Mouse (Mus musculus) CH12.LX (cell line): ENCODE measurements at regions not wholly inside any gene's neighbourhood (a gene's known extent, or its start where the extent isn't known, plus 50 kb on each side); places are given as distances from the start of the nearest gene placed in this dataset.

Experiments
- DNase-seq: peaks from one replicate; pipeline ENCODE4 v3.0.0-alpha.2; 2013; ENCODE audit errors: extremely low read depth
- H3K27ac ChIP-seq: 2 replicates; pipeline ENCODE4 v1.5.1; 2012; ENCODE audit warnings: low read depth, mild to moderate bottlenecking, control low read depth, moderate library complexity; ENCODE audit not compliant: insufficient read depth
- H3K27me3 ChIP-seq: replicated peaks from 2 replicates; pipeline ENCODE3; 2012; ENCODE audit warnings: inconsistent platforms
- H3K36me3 ChIP-seq, 2 experiments: replicated peaks in 1 of 2; 2 replicates each; pipeline versions ENCODE3 to v1.6.1; 2012; ENCODE audit warnings: inconsistent platforms in 1 of 2, low read length in 1 of 2, mild to moderate bottlenecking in 1 of 2, mixed read lengths in 1 of 2, moderate library complexity in 1 of 2; ENCODE audit not compliant: control insufficient read depth in 1 of 2, insufficient read depth in 1 of 2
- H3K4me1 ChIP-seq, 2 experiments: 2 replicates each; pipeline ENCODE4 v1.6.1; 2012; ENCODE audit warnings: inconsistent platforms in 1 of 2, moderate library complexity in 1 of 2; ENCODE audit not compliant: insufficient read depth in 2 of 2, control insufficient read depth in 1 of 2
- H3K4me2 ChIP-seq: 2 replicates; pipeline ENCODE4 v1.6.1; 2012; ENCODE audit warnings: low read depth, mild to moderate bottlenecking, control low read depth; ENCODE audit not compliant: poor library complexity, insufficient read depth, severe bottlenecking
- H3K4me3 ChIP-seq, 3 experiments: fragments of 150-350 bp in 1 of 3; sonication (generic) in 1 of 3; replicated peaks in 1 of 3; 2 replicates each; pipeline versions ENCODE3 to v1.5.1; 2011 to 2012; ENCODE audit warnings: low read depth in 2 of 3, low read length in 2 of 3, mild to moderate bottlenecking in 2 of 3, moderate library complexity in 2 of 3, control low read depth in 1 of 3, improper control_type of control experiment in 1 of 3, inconsistent platforms in 1 of 3, mixed read lengths in 1 of 3; ENCODE audit not compliant: poor library complexity in 1 of 3
- H3K79me2 ChIP-seq: replicated peaks from 2 replicates; pipeline ENCODE4 v1.6.1; 2012; ENCODE audit warnings: mild to moderate bottlenecking, moderate library complexity; ENCODE audit not compliant: control insufficient read depth, poor library complexity, insufficient read depth, severe bottlenecking; ENCODE audit errors: extremely low read depth
- H3K9ac ChIP-seq: 2 replicates; pipeline ENCODE4 v1.6.1; 2012; ENCODE audit warnings: low read depth, mild to moderate bottlenecking, control low read depth, moderate library complexity; ENCODE audit not compliant: insufficient read depth
- H3K9me3 ChIP-seq: replicated peaks from 2 replicates; pipeline ENCODE3; 2012; ENCODE audit warnings: low read length, inconsistent platforms, mixed read lengths
- GABPA ChIP-seq: IDR thresholded peaks from 2 replicates; pipeline ENCODE4 v1.6.1; 2012; ENCODE audit warnings: low read depth, low read length, improper control_type of control experiment, inconsistent platforms; ENCODE audit not compliant: insufficient replicate concordance
- IRF4 ChIP-seq: IDR thresholded peaks from 2 replicates; pipeline ENCODE4 v1.6.1; 2014; ENCODE audit warnings: low read depth, mild to moderate bottlenecking, inconsistent platforms, low read length, improper control_type of control experiment
- KAT2A ChIP-seq: IDR thresholded peaks from 2 replicates; pipeline ENCODE4 v1.6.1; 2012; ENCODE audit warnings: low read length, improper control_type of control experiment, inconsistent platforms; ENCODE audit not compliant: insufficient replicate concordance
- MAX ChIP-seq: IDR thresholded peaks from 2 replicates; pipeline ENCODE4 v1.6.1; 2011; ENCODE audit warnings: low read length, improper control_type of control experiment
- MAZ ChIP-seq: IDR thresholded peaks from 2 replicates; pipeline ENCODE4 v1.6.1; 2012; ENCODE audit warnings: low read depth, mild to moderate bottlenecking, inconsistent platforms, low read length, improper control_type of control experiment, moderate library complexity
- MYC ChIP-seq: IDR thresholded peaks from 2 replicates; pipeline ENCODE4 v1.6.1; 2011; ENCODE audit warnings: low read depth, mild to moderate bottlenecking, improper control_type of control experiment, low read length
- PAX5 ChIP-seq: IDR thresholded peaks from 2 replicates; pipeline ENCODE4 v1.6.1; 2012; ENCODE audit warnings: low read length, inconsistent platforms, mixed read lengths
- POLR2A ChIP-seq: IDR thresholded peaks from 2 replicates; pipeline ENCODE4 v1.6.1; 2011; ENCODE audit warnings: low read depth, mild to moderate bottlenecking, improper control_type of control experiment, low read length
- RCOR1 ChIP-seq: conservative IDR thresholded peaks from 2 replicates; pipeline ENCODE4 v1.6.1; 2012; ENCODE audit warnings: low read depth, mild to moderate bottlenecking, inconsistent platforms, low read length, improper control_type of control experiment
- SIN3A ChIP-seq: IDR thresholded peaks from 2 replicates; pipeline ENCODE4 v1.6.1; 2012; ENCODE audit warnings: low read length, improper control_type of control experiment, inconsistent platforms
- TBP ChIP-seq: conservative IDR thresholded peaks from 2 replicates; pipeline ENCODE4 v1.6.1; 2011; ENCODE audit warnings: low read depth, low read length, improper control_type of control experiment
- UBTF ChIP-seq: IDR thresholded peaks from 2 replicates; pipeline ENCODE4 v1.6.1; 2012; ENCODE audit warnings: low read depth, mild to moderate bottlenecking, inconsistent platforms, low read length, improper control_type of control experiment, moderate library complexity
- USF2 ChIP-seq: conservative IDR thresholded peaks from 2 replicates; pipeline ENCODE4 v1.6.1; 2011; ENCODE audit warnings: low read depth, low read length, improper control_type of control experiment
- ZMIZ1 ChIP-seq: IDR thresholded peaks from 2 replicates; pipeline ENCODE4 v1.6.1; 2012; ENCODE audit warnings: low read depth, mild to moderate bottlenecking, inconsistent platforms, low read length, improper control_type of control experiment
- ZNF384 ChIP-seq: IDR thresholded peaks from 2 replicates; pipeline ENCODE4 v1.6.1; 2012; ENCODE audit warnings: low read depth, low read length, improper control_type of control experiment, inconsistent platforms
- dilution Hi-C: fragments of 300-500 bp; cut with MboI; formaldehyde crosslinking; loops from 2 replicates; pipeline ENCODE4 v1.14.3; 2020; ENCODE audit warnings: low sequenced_read_pairs; ENCODE audit not compliant: extremely low pct_unique_long_range_greater_than_20kb, extremely low pct_ligation_motif_present
- in situ Hi-C: fragments of 300-500 bp; cut with MboI; formaldehyde crosslinking; loops from 3 replicates; pipeline ENCODE4 v1.14.3; 2019; ENCODE audit warnings: low sequenced_read_pairs, low pct_ligation_motif_present, low pct_unique_long_range_greater_than_20kb, mixed read lengths

- H3K27me3 ChIP-seq = no peaks in the 10 kb centered on the region
- no peak for DNase-seq
- H3K9me3 ChIP-seq = peaks cover 75% of the 10 kb centered on the region
- H3K79me2 ChIP-seq = no peaks in the 10 kb centered on the region
- no peaks in the 10 kb centered on the region for H3K36me3 ChIP-seq
- no peak overlapping the region for H3K4me2 ChIP-seq
- in situ Hi-C loops = no loop called here
- no peak overlapping the region for H3K27ac ChIP-seq
- TF ChIP-seq ZNF384 (no peak), ZMIZ1 (no peak), POLR2A (no peak), MAX (no peak), USF2 (no peak)
- H3K4me3 ChIP-seq = no peak overlapping the region
- dilution Hi-C loops = no loop called here
- no peaks in the 10 kb centered on the region for H3K4me1 ChIP-seq
- no peak overlapping the region for H3K9ac ChIP-seq
Measured at GRCm38 (mm10) chr8:92072254-92072615, 270.4 kb upstream of the Irx3 start.

DNA sequence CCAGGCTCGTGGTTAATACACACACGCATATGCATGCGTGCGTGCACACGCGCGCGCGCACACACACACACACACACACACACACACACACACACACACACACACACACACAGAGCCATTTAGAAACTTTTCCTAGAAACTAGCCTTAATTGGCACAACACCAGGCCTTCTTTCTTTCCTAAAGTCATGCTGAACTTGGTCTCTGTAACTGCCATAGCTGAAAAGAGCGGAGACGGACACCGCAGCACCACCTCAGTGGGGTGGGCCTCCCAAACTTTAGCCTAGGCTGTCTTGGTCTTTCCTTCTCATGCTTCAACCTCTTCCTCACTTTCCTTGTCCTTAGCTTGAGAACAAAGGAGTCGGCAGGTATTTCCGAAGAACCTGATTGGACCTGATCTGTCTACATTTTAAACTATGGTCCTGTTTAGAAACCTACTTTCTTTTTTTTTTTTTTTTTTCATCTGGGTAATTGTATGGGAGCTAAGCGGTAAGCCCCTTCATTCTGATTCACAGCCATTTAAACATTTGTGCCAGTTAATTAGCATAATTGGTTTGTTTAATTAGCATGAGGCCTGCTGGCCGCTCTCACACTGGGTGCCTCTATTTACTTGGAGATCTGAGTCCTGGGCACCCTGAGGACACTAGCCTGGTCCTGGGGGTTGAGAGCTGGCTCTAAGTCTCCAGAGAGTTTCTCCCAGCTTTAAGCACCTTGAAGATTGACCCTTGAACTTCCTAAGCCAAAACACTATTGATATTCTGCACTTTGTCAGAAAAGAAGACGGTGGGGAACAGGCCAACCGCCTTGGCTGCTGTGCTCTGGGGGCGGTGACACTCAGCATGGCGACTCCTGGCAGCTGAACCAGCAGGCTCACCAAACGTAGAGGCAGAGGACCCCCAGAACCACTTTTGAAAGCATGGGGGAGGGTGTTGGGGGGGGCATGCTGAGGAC lies 269.7 kb upstream of the Irx3 start:
- Histone ChIP-seq H3K79me2 (no peaks in the 10 kb centered on the region), H3K4me1 (no peaks in the 10 kb centered on the region), H3K36me3 (no peaks in the 10 kb centered on the region), H3K9me3 (peaks cover 77% of the 10 kb centered on the region), H3K4me2 (no peak overlapping the region), H3K9ac (no peak overlapping the region), H3K4me3 (no peak overlapping the region), H3K27me3 (no peaks in the 10 kb centered on the region), H3K27ac (no peak overlapping the region)
- dilution Hi-C loops (no loop called here), in situ Hi-C loops (no loop called here)
- DNase-seq = no peak
- TF ChIP-seq UBTF (no peak), MAZ (no peak), MAX (no peak), TBP (no peak), RCOR1 (no peak), POLR2A (no peak), ZMIZ1 (no peak), IRF4 (no peak), SIN3A (no peak), GABPA (no peak), MYC (no peak), KAT2A (no peak), PAX5 (no peak)
- TF ChIP-seq, all 38 proteins: peak for 0
